Mouse (Mus musculus): ENCODE data around the gene Alox12.

Gene Alox12

DNA sequence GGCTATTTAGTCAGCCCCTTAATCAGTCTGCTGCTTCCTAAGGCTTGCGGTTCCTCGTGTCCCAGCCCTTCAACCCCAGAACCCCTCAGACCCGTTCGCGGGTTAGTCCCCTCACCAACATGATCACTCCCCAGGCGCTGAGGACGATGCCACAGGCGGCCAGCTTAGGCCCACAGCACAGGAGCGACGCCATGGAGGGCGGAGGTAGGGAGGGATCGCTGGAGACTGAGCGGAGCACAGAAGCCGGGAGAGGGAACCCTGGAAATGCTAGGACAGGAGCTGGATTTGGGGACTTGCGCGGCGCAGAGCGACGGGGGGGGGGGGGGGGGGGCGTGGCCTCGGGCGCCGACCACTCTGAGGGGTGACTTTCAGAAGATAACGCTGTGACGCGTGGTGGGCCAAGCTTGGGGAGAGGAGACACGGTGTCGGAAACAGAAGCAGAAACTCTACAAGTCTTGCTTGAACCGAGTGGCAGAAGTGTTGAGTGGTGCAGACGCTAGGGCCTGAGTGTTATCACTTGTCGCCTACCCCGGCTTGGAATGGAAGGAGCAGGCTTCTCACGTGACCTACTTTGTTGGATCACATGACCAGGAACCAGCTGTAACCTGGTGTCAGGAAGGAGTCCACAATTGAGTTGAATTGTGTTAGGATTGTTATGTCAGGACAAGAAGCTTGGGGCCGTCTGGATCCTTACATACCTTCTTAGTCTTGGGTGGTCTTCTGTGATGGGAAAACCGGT is 15.4 kb downstream of the Alox12 start, which contains the start of the genes Gm21988 and Rnasek:
TSS of gene Gm21988 (minus strand) at position 290 of the 739 bp plus-strand sequence.
TSS of gene Rnasek (minus strand) at position 302 of the 739 bp plus-strand sequence.
- peak; percentile 76 to 88 for DNase-seq (ENCODE audit: low spot score in 2 of 2)

DNA sequence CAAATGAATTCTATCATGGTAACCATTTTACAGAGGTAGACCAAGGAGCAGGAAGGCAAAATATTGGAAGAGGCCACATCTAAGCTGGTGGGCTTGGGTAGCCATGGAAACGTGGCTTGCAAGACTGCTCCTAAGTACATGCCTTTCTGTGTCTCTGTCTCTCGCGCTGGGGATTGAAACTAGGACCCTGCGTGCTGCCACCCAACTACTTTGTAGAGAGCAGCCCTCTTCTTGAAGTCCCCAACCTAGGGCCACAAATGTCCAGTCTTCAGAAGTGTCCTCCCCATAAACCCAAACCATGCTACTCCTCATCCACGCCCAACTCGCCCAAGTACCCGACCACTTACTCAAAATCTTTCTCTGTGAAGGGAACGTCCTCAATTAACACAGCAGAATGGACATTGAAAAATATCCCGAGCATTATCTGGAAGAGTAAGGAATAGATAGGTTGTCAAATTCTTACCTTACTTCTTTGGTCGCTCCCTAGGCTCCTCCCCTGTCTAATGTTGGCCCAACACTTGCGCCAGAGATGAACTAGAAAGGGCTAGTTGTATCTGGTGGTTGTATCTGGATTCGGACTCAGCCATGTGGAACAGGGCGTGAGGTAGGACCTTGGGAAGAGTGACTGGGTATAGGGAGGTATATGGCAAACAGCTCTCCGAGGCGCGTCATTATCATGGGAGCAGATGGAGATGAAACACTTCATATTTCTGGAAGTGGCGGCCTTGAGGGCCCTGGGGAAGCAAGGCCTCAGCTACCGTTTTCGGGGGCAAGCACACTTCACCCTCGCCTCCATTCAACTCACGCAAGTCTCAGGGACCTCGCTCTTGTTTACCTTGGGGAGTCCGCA is 16.3 kb downstream of the Alox12 start:
- DNase-seq (ENCODE audit: low spot score in 2 of 2), result peak; percentile 30 to 72

DNA sequence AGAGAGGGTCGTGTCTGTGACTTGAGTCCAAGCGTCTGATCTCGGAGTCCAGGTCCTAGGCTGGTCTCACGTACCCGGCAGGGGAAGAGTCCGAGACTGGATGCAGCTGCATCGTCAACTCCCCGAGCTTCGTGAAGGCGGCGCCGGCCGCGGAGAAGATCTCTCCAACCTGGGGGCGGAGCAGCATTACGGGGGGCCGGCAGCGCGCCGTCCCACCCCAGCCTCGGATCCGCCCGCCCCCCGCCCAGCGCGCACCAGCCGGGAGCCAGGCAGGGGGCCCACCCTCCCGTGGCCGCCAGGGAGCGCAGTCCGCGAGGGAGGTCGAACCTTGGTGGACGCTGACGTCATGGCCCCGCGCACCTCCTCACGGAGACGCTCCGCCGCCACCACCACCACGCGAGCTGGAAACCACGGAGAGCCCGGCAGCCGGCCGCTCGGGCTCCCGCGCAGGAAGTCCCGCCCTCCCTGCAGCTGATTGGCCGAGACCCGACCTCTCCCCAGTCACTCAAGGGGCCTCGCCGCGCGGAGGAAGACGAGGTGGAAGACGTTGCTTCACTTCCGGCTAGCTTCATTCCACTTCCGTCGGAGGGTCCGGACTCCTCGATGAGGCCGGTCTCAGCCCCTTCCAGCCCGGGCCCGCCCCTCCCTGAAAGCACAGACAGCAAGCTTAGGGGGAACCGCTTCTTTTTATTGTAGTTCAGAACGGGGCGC is 17.5 kb downstream of the Alox12 start, which contains the start of gene 0610010K14Rik:
TSS of gene 0610010K14Rik (minus strand) at position 458 of the 711 bp plus-strand sequence.
- DNase-seq (ENCODE audit: low spot score in 2 of 2), result peak; percentile 98 to 99

DNA sequence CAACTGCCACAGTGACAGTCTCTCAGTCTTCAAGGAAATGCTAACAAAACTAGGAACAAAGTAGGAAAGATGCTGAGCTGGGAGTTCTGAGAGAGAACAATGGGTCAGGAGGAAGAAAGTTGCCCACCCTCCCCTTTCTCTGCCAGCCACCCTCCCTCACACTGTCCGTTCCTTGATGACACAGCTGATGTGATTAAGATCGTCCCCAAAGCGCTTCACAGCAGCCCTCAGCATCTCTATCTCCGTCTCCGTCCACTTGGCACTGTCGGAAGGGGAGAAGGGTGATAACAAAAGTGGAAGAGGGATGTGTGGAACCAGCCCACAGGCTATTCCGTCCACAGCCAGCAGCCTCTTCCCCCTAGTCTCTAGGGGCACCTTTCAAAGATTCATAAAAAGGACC is 18.4 kb downstream of the Alox12 start:
- DNase-seq (ENCODE audit: low spot score in 2 of 2), result peak in 1 of 2 experiments; percentile 16

DNA sequence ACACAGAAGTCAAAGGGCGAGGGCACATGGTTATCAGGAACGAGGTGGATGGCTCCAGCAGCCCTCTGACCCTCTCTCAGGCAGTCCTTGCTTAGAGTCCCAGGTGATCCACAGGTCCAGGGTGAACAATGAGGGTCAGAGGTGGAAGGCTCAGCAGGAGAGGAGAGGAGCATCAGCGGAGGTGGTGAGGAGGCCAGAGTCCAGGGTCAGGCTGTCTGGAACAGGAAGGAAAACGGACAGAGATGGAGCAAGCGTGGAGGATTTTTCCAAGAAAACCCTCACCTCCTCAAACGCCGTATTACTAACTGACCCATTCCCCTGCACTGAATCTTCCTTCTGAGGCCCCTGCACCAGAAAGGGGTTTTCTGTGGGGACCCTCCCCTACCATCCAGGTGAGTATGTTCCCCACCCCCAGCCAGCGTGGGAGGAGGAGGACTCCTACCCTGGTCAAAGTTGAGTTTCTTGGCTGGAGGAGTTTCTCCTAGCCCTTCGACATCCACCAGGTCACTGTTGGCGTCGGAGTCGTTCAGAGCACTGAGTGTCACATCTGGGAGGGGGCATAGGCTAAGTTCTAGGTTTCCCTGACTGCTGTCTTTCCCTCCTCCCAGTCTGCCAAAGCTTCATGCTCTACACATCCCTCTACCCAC is 19.8 kb downstream of the Alox12 start:
- DNase-seq (ENCODE audit: low spot score in 2 of 2), result no peak

DNA sequence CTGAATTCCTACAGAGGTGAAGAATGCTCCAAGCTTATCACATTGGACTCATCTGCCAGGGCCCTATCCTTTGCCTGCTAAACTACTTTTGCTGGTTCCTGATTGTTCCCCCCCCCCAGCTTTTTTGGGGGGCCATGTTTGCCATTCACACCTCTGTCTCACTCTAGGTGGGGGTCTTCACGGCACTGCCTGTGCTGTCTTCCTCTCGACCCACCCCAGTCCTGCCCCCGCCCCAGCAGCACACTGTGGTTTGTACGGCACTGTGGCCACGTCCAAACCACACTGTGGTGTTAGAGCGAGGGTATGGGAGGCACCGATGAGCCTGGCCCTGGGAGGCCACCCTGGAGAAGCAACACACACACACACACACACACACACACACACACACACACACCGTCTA is 20.7 kb downstream of the Alox12 start:
- DNase-seq (ENCODE audit: low spot score in 2 of 2), result no peak

DNA sequence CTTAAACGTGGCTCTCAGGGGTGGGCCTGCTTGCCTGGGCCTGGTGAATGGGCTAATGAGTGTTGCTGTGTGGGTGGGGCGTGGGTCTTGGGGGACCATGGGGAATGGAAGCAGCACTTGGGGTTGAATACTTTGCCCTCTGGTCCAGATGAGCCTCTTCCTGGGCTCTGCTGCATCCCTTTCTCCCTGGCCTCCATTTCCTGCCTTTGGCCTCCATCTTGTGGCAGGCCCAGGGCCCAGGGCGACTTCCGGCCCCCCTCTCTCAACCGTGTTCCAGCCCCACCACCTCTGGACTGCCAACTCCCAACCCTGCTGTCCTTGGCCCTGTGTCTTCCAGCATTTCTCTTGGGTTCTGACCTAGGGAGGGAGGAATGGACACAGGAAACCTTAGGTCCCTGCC is 21.1 kb downstream of the Alox12 start:
- DNase-seq (ENCODE audit: low spot score in 2 of 2), result peak in 1 of 2 experiments; percentile 14

DNA sequence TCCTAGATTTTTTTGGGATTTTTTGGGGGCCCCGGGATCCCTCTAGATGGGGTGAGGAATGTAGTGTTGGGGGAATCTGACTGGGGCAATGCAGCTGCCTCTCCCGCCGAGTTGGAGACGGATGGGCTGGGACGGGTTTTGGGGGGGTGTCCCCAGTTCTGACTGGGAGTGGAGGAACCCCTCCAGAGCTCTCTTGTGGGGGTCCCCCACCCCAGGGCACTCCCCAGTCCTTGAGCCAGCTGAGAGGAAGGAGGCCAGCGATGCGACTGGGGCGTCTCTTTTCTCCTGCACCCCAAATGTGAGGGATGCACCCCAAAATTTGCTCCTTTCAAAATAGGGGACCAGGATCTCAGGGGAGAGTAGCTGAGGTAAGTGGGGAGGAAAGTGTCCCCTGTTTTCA is 22.1 kb downstream of the Alox12 start:
- DNase-seq (ENCODE audit: low spot score in 2 of 2), result no peak

DNA sequence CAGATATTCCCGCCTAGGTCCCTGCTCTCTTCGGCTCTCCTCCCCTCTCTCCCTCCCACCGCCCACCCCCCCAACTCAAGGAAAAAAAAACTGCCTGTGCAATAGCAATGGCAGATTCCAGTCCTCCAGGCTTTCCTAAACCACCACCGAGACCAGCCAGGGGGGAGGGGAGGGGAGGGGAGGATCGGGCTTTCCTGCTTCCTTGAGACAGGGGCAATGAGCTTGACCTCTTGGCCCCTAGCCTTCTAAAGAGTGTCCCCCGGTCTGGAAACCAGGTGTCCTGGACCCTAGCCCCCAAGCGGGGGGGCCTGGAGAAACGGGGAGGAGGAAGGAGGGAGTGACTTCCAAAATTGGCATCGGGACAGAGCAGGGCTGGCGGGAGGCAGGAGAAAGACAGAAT is 22.6 kb downstream of the Alox12 start:
- no peak for DNase-seq (ENCODE audit: low spot score in 2 of 2)

DNA sequence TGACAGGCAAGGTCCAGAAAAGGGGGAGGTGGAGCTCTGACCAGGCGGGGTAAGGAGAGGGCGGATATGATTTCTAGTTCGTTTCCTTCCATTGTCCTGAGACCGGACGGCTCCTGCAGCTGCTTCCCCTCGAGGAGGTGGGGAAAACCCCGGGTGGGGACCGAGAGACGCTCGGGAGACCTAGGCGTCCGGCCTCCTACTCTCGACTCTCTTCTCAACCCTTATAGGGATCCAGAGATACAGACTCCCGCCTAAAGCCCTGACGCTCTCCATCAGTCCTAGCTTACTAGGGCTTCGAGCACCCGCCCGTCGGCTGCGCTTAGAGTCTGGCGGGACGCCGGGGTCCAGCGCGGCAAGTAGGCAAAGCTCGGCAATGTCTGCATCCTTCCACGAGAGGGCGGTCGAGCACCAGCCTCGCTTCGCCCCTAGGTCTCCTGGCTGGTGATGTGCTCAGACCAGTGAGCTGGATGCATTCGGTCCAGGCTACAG is 24.9 kb downstream of the Alox12 start:
- DNase-seq (ENCODE audit: low spot score in 2 of 2), result peak; percentile 83 to 95

DNA sequence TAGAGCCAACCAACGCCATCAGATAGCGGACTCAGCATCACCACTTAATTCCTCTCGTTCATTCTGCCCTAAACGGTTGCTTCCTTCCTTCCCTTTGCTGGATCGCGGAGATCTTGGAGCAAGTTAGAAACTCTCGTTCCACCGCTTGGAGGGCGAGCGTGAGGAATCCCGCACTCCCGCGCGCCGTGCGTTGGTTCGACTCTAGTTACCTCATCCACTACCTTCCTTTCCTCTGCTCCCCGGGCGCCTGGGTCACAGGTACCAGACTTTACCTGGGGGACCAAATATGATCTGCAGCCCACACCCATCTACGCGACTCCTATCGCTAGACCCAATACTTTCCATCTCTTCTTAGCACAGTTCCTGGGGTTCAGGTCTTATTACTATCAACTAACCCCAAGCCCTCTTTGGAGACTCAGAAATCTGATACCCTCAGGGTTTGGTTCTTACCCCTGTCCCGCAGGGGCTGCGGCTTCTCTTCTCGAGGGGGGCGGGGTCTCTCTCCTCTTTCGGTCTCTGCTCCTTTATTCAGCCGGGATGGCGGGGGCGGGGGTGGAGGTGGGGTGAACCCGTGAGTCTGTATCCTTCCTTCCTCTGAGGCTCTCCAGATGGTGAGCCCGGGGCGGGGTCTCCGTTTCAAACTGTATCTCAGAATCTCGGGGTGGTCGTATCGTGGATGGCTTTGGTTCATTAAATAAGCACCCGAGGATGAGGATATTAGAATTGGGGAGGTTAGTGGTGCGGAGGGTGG is 25.7 kb downstream of the Alox12 start, which contains the start of gene Bcl6b:
TSS of gene Bcl6b (minus strand) at position 539 of the 751 bp plus-strand sequence.
- DNase-seq (ENCODE audit: low spot score in 2 of 2), result peak in 1 of 2 experiments; percentile 73

DNA sequence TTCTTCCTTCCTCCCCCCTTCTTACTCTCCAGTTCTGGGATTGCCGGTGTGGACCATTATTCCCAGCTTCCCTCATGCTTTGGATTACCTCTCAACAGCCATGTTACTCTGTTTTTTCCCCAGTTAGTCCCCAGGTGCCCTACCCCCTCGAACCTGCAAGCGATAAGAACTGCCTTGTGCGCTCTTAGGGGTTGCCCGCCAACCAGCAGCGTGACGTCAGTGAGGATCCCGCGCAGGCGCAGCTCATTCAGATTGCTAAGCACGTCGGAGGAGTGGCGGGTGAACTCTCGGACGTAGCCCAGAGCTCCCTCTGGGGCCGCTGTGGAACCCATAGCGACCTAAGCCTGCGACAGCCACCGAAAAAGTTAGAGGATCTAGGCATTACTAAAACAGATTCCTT is 26.3 kb downstream of the Alox12 start:
- peak; percentile 88 to 93 for DNase-seq (ENCODE audit: low spot score in 2 of 2)

DNA sequence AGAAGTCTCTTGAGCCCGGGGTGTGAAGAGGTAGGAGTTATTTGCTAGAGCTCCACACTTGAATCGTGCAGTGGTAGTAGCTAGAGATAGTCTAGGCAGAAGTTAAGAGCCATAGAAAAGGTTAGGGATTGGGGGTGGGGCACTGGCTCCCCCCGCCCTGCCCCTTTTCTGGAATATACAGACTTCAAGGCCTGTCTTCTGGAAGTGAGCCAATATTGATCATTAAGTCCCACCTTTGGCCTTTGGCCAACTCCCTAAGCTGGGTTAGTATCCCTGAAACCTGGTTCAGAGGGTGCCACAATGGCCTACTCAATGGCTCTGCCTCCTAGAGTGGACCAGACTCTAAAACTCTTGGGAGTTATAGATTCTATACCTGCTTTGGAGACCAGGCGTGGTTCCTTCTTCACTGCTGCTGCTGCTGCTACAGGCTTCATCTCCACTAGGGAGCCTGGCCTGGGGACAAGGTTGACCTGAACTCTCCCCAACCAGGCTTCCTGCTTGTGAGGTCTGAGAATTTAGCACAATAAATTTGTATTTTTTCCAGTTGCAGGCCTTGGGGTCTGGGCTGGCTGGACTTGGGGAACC is 27.4 kb downstream of the Alox12 start:
- DNase-seq (ENCODE audit: low spot score in 2 of 2), result no peak

DNA sequence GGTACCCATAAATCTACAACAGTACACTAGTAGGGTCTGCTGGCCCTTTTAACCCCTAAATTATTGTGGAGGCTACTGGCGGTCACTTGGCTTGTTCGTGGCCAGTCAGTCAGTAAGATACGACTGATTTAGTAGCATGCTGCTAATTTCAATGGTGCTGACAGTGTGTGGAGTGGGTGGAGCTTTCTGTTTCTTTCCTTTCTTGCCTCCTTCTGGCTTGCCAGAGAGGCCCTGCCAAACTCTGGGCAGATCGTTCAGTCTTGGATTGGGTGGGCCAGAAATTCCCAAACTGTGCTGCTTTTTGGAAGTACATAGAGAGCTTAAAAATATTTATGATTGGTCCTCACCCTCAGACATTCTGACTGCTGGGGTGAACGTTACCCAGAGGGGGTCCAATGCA is 28.0 kb downstream of the Alox12 start:
- DNase-seq (ENCODE audit: low spot score in 2 of 2), result no peak

DNA sequence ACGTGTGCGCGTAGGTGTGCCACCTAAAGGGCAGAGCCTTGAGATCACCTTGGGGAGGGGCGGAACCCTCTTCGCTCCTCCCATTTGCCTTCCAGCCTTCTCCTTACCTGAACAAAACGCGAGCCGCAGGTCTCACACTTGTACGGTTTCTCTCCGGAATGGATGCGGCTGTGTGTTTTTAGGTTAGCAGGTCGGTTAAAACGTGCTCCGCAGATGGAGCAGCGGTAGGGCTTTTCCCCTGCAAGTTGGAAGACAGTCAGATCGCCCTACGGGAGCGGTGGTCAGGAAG is 28.6 kb downstream of the Alox12 start:
- DNase-seq (ENCODE audit: low spot score in 2 of 2), result peak in 1 of 2 experiments; percentile 13

DNA sequence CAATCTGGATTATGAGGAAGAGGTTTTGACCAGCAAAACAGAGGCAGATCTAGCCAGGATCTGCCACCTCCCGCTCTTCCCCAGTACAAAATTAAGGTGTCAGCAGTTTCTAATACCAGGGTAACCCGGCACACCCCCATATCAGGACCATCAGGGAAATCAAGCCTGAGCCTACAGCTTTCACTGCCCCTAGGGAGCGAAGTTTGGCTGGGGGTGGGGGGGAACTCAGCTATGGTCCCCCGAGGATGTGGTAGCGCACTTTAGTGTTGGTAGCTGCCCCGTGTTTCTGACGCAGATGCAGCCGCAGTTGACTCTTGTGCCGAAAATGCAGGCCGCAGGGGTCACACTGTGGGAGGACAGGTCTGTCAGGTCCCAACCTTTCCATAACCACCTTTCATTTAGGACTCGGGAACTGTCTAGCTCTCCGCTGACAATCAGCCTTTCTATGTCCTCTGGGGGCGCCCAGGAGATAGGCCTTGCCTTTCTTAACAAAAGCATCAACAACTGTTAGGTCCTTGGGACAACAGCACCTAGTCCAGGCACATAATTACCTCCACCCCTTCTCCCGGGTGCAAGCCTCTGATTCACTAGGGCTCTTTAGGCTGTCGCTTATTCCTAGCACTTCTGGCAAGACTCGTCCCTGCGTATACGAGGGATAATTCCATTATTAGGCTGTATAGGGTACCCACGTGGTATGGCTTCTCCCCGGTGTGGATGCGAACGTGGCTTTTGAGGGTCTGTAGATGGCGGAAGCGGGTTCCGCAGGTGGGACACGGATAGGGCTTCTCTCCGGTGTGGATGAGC is 29.2 kb downstream of the Alox12 start:
- DNase-seq (ENCODE audit: low spot score in 2 of 2), result no peak

DNA sequence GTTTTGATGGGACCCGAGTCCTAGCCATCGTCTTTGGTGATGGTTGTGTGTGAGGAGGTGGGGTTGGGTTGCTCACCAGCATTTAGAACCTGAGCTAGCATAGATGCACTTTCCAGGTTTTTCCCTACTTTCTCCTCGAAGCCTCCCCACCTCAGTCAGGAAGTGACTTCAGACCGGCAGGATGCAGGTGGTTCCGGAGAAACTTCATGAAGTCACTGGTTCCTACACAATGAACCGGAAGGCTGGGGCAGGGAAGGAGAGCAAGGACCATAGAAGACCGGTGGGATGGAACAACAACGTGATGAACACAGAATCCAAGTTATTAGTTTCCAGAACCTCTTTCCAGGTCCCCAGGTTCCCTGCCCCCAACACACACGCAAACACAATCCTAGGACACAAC is 31.4 kb downstream of the Alox12 start:
- DNase-seq (ENCODE audit: low spot score in 2 of 2), result no peak

DNA sequence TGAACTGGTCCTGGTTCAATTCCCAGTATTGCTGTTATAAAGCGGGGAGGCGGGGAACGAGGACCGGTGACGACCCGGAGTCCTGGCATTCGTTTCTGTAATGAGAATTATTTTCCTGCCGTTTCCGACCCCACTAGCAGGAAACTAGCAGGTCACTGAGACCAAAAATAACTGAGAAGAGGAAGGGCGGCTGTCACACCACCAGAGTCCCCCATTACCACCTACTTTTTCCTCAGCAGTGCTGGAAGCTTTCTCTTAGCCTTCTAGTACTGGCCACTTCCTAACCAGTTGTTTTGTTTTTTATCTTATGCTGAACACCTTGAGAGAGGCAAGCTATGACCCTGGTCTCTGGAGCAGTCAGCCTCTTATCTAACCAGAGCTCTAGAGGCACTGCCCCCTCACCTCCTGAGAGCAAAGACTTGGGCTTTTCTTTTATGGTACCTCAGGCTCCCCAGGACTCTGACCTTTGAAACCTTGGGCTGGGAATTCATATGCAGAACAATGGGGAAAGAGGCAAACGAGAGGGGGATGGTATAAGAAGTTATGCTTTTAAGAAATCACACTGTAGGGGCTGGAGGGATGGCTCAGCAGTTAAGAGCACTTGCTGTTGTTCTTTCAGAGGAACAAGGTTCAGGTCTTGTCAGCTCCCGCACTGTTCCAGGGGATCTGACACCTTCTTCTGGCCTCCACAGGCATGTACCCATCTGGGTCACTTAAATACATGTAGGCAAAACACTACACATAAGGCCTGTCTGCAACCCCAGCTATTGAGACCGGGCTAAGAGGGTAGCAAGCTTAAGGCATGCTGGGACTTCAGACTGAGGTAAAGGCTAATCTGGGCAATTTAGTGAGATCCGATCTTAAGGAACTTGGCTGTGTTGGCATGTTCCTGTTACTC is 33.3 kb downstream of the Alox12 start:
- peak; percentile 32 to 71 for DNase-seq (ENCODE audit: low spot score in 2 of 2)

All from spleen, postnatal 4 days (tissue).